ENCODE assay signal across 8 mouse cellular contexts in genomic region chr9:66918672-66919330, GRCm38 (mm10). TPM values are rescaled to one million over a fixed set of nuclear protein-coding genes. Genes with fewer than 3 reads are reported as not detected.
A peak's percentile ranks its signal among the peaks of the same experiment; 100 is the strongest.
DNase-seq lines count a peak whose midpoint lies in the region; ATAC-seq and TF ChIP-seq lines count a peak whose summit lies in the region.

No protein-coding gene starts in this region.

- H3K9ac ChIP-seq in heart, embryonic 11.5 days (ENCODE audit: low read depth, low read length): peak overlapping the region; percentile 74
- H3K9ac ChIP-seq in limb, embryonic 15.5 days: peak overlapping the region; percentile 75

- peaks cover 22% of the 10 kb centered on the region for H3K4me1 ChIP-seq in heart, embryonic 11.5 days (ENCODE audit: control insufficient read depth, insufficient read depth, low read length)
- H3K4me1 ChIP-seq in limb, embryonic 15.5 days: peaks cover 10% of the 10 kb centered on the region; the same call in 1 of the 2 replicates
- H3K4me1 ChIP-seq in small intestine, adult 2 months (ENCODE audit: control insufficient read depth, insufficient read depth, insufficient read length, low read length): peaks cover 19% of the 10 kb centered on the region; the same call in 1 of the 2 replicates

- peak overlapping the region; percentile 60 for H3K4me3 ChIP-seq in heart, embryonic 11.5 days (ENCODE audit: low read depth, low read length)
- peak overlapping the region; percentile 77 for H3K4me3 ChIP-seq in limb, embryonic 15.5 days
- H3K4me3 ChIP-seq in small intestine, adult 2 months (ENCODE audit: low read depth, low read length): peak overlapping the region; percentile 87

- no peak for TF ChIP-seq POLR2A in small intestine, adult 2 months (IDR thresholded peaks at IDR 0.05; ENCODE audit: low read depth, low read length)

- peak; percentile 36 for DNase-seq in layer of hippocampus, adult 11-12 months (ENCODE audit: low spot score)
- no peak for DNase-seq in layer of hippocampus, postnatal 25 days (ENCODE audit: extremely low spot score in 1 of 2, low spot score in 1 of 2)
- DNase-seq in R1 (ENCODE audit: low read depth, low spot score): peak; percentile 13
- DNase-seq in thymus, postnatal 25 days: no peak
- no peak for DNase-seq in thymus, postnatal 0 days (ENCODE audit: low spot score)

- 3% methylated on average over 27 of the region's 27 CpGs for WGBS in heart, embryonic 11.5 days (ENCODE audit: insufficient replicate concordance)
- WGBS in limb, embryonic 15.5 days: 2% methylated on average over 27 of the region's 27 CpGs
- WGBS in small intestine, adult 2 months: 5% methylated on average over 27 of the region's 27 CpGs

- no peak for ATAC-seq in heart, embryonic 11.5 days (replicated peaks; ENCODE audit: insufficient number of reproducible peaks, low FRiP score, low TSS enrichment)
- no peak for ATAC-seq in limb, embryonic 15.5 days (ENCODE audit: insufficient number of reproducible peaks, low FRiP score, low TSS enrichment, low read depth)

- peak overlapping the region; percentile 60 for H3K27ac ChIP-seq in heart, embryonic 11.5 days (ENCODE audit: low read depth, low read length)
- peak overlapping the region; percentile 88 for H3K27ac ChIP-seq in limb, embryonic 15.5 days
- H3K27ac ChIP-seq in small intestine, adult 2 months (ENCODE audit: insufficient read depth, low read depth, low read length): peak overlapping the region; percentile 62

- H3K4me2 ChIP-seq in heart, embryonic 11.5 days: peak overlapping the region; percentile 80
- peak overlapping the region; percentile 82 for H3K4me2 ChIP-seq in limb, embryonic 15.5 days

- no peak for TF ChIP-seq CTCF in small intestine, adult 2 months (IDR thresholded peaks at IDR 0.05; ENCODE audit: extremely low read depth, insufficient read length, insufficient replicate concordance, low read depth, low read length)

- H3K36me3 ChIP-seq in heart, embryonic 11.5 days (ENCODE audit: control insufficient read depth, insufficient read depth, low read length): no peaks in the 10 kb centered on the region
- no peaks in the 10 kb centered on the region for H3K36me3 ChIP-seq in limb, embryonic 15.5 days
- no peaks in the 10 kb centered on the region for H3K36me3 ChIP-seq in small intestine, adult 2 months (ENCODE audit: control insufficient read depth, insufficient read depth, low read length)

- no peaks in the 10 kb centered on the region for H3K27me3 ChIP-seq in heart, embryonic 11.5 days (ENCODE audit: control insufficient read depth, insufficient read depth, low read length)
- no peaks in the 10 kb centered on the region for H3K27me3 ChIP-seq in limb, embryonic 15.5 days
- no peaks in the 10 kb centered on the region for H3K27me3 ChIP-seq in small intestine, adult 2 months (ENCODE audit: control insufficient read depth, insufficient read depth, low read length)

- H3K9me3 ChIP-seq in heart, embryonic 11.5 days (replicated peaks; ENCODE audit: control insufficient read depth, low read length): no peaks in the 10 kb centered on the region
- no peaks in the 10 kb centered on the region for H3K9me3 ChIP-seq in limb, embryonic 15.5 days

RNA-seq across cellular contexts. Expression of gene Rab8b, which starts 0.7 kb away (rescaled TPM):
- 10 to 100 TPM; 40.7 to 46.4 TPM for total RNA-seq in layer of hippocampus, postnatal 25 days (2021)
- 23.6 and 24.4 TPM in 2 replicates for polyA plus RNA-seq in heart, embryonic 11.5 days (2014; fragmentation: Nextera tagmentation; extraction: Ambion mirVana)
- polyA plus RNA-seq in limb, embryonic 15.5 days (2015; fragmentation: Nextera tagmentation; extraction: Ambion mirVana): 25.9 and 27.3 TPM in 2 replicates
- polyA plus RNA-seq in small intestine, adult 2 months (2012; rRNA removed): 2.7 and 3.0 TPM in 2 replicates
- polyA plus RNA-seq in thymus, postnatal 0 days (2015; fragmentation: Nextera tagmentation; extraction: Ambion mirVana): 14.4 and 25.8 TPM in 2 replicates

RNA-seq across cellular contexts. Expression of gene Rps27l, which starts 27.1 kb away (rescaled TPM):
- 10 to 100 TPM; 36.7 to 44.4 TPM for total RNA-seq in layer of hippocampus, postnatal 25 days (2021)
- 614 and 628 TPM in 2 replicates for polyA plus RNA-seq in heart, embryonic 11.5 days (2014; fragmentation: Nextera tagmentation; extraction: Ambion mirVana)
- polyA plus RNA-seq in limb, embryonic 15.5 days (2015; fragmentation: Nextera tagmentation; extraction: Ambion mirVana): 572 and 601 TPM in 2 replicates
- 9.6 and 10.2 TPM in 2 replicates for polyA plus RNA-seq in small intestine, adult 2 months (2012; rRNA removed)
- 828 and 912 TPM in 2 replicates for polyA plus RNA-seq in thymus, postnatal 0 days (2015; fragmentation: Nextera tagmentation; extraction: Ambion mirVana)

RNA-seq across cellular contexts. Expression of gene Lactb, which starts 56.5 kb away (rescaled TPM):
- total RNA-seq in layer of hippocampus, postnatal 25 days (2021): 10 to 100 TPM; 15.4 to 16.2 TPM
- 12.2 and 12.3 TPM in 2 replicates for polyA plus RNA-seq in heart, embryonic 11.5 days (2014; fragmentation: Nextera tagmentation; extraction: Ambion mirVana)
- polyA plus RNA-seq in limb, embryonic 15.5 days (2015; fragmentation: Nextera tagmentation; extraction: Ambion mirVana): 5.9 and 7.9 TPM in 2 replicates
- 16.3 and 26.8 TPM in 2 replicates for polyA plus RNA-seq in small intestine, adult 2 months (2012; rRNA removed)
- 9.8 and 10.9 TPM in 2 replicates for polyA plus RNA-seq in thymus, postnatal 0 days (2015; fragmentation: Nextera tagmentation; extraction: Ambion mirVana)

Comparison
In these comparisons a context has a peak if more than half of its experiments do, and no peak if none do; other contexts are left out.
1. DNase-seq: peak in layer of hippocampus, adult 11-12 months (single experiment) and R1 (single experiment); none in layer of hippocampus, postnatal 25 days (0 of 2), thymus, postnatal 25 days (single experiment) and thymus, postnatal 0 days (single experiment).
2. RNA of gene Rps27l, which starts 27.1 kb away (polyA plus RNA-seq): 828 to 912 TPM in thymus, postnatal 0 days, 614 to 628 TPM in heart, embryonic 11.5 days and 572 to 601 TPM in limb, embryonic 15.5 days; 9.6 to 10.2 TPM in small intestine, adult 2 months; every median in the first group is over 10 times any median in the second.
3. Peak in every context shown above with its lines, with median percentiles within 50 percentile points of each other: H3K27ac ChIP-seq and H3K4me3 ChIP-seq.